Mouse (Mus musculus) embryo, embryonic 10.5 days (tissue): ENCODE data around the gene Stk25.

Source experiments
- DNase-seq: peaks from one replicate; pipeline ENCODE4 v3.0.0-alpha.2; 2015; ENCODE audit warnings: low spot score

The Stk25 gene

GRCm38 (mm10) chr1:93607090-93608083 lies 51.1 kb downstream of the Stk25 start:
- DNase-seq, result no peak

GRCm38 (mm10) chr1:93603921-93604320 lies 54.5 kb downstream of the Stk25 start:
- no peak for DNase-seq

GRCm38 (mm10) chr1:93602911-93603310 lies 55.5 kb downstream of the Stk25 start:
- no peak for DNase-seq

- DNase-seq, result no peak
Observed at GRCm38 (mm10) chr1:93595916-93596315, 62.5 kb downstream of the Stk25 start.

- no peak for DNase-seq
Observed at GRCm38 (mm10) chr1:93593960-93594359, 64.5 kb downstream of the Stk25 start.

GRCm38 (mm10) chr1:93588346-93588745 lies 70.1 kb downstream of the Stk25 start:
- no peak for DNase-seq

- DNase-seq, result no peak
Observed at GRCm38 (mm10) chr1:93581545-93581944, 76.9 kb downstream of the Stk25 start.

GRCm38 (mm10) chr1:93577861-93578260 lies 80.6 kb downstream of the Stk25 start:
- no peak for DNase-seq

GRCm38 (mm10) chr1:93577066-93577465 lies 81.4 kb downstream of the Stk25 start:
- DNase-seq, result no peak
